Mouse (Mus musculus) hindbrain, postnatal 0 days (tissue): ENCODE results near the gene Tpst1. TPM values are rescaled to one million over a fixed set of nuclear protein-coding genes. Genes with fewer than 3 reads are reported as not detected.

Experiments
- ATAC-seq: fragments of 200-750 bp; cut with Nextera tagmentation; 2 replicates; pipeline ENCODE4 v1.8.0; 2017; ENCODE audit warnings: mild to moderate bottlenecking, moderate TSS enrichment, moderate library complexity
- DNase-seq: peaks from one replicate; pipeline ENCODE4 v3.0.0-alpha.2; 2015; ENCODE audit warnings: low spot score
- H3K27ac ChIP-seq: fragments of 300-500 bp; sonication (generic); 2 replicates; pipeline ENCODE4 v1.5.1; 2014; ENCODE audit warnings: mild to moderate bottlenecking
- H3K27me3 ChIP-seq: fragments of 300-500 bp; sonication (generic); 2 replicates; pipeline ENCODE4 v1.6.1; 2014; ENCODE audit warnings: low read length, mixed read lengths; ENCODE audit not compliant: insufficient read depth
- H3K36me3 ChIP-seq: fragments of 300-500 bp; sonication (generic); 2 replicates; pipeline ENCODE4 v1.6.1; 2014; ENCODE audit warnings: low read length, mixed read lengths; ENCODE audit not compliant: insufficient read depth
- H3K4me1 ChIP-seq: fragments of 300-500 bp; sonication (generic); 2 replicates; pipeline ENCODE4 v1.6.1; 2014; ENCODE audit warnings: antibody characterized with exemption, low read length, mixed read lengths; ENCODE audit not compliant: insufficient read depth
- H3K4me2 ChIP-seq: fragments of 300-500 bp; sonication (generic); 2 replicates; pipeline ENCODE4 v1.6.1; 2014; ENCODE audit warnings: low read depth, mild to moderate bottlenecking, low read length, moderate library complexity, mixed read lengths
- H3K4me3 ChIP-seq: fragments of 300-500 bp; sonication (generic); 2 replicates; pipeline ENCODE4 v1.5.1; 2014; ENCODE audit warnings: low read length
- H3K9ac ChIP-seq: fragments of 300-500 bp; sonication (generic); replicated peaks from 2 replicates; pipeline ENCODE4 v1.6.1; 2014; ENCODE audit warnings: mild to moderate bottlenecking, low read length, moderate library complexity, mixed read lengths
- H3K9me3 ChIP-seq: fragments of 300-500 bp; sonication (generic); 2 replicates; pipeline ENCODE4 v1.6.1; 2016; ENCODE audit warnings: low read length, mixed read lengths
- CTCF ChIP-seq: IDR thresholded peaks from 2 replicates; pipeline ENCODE4 v1.5.1; 2016; ENCODE audit warnings: antibody characterized with exemption, control low read depth, low read depth
- WGBS: fragments of 180-500 bp; shearing (Covaris S2); extraction: QIAGEN DNeasy Blood & Tissue Kit; methylation state at CpG from one replicate; pipeline ENCODE4 v1.1.7; 2014; 5-methylcytosine and 5-hydroxymethylcytosine counted together
- polyA plus RNA-seq: library from polyadenylated mRNA; unstranded; fragments of >200 nt; fragmentation: Nextera tagmentation; extraction: Ambion mirVana; gene quantifications from 2 replicates; pipeline ENCODE4 v1.2.1, GENCODE M21; 2015
- total RNA-seq: library from RNA; depleted of rRNA; stranded (reverse); fragments of >200 nt; gene quantifications from 2 replicates; pipeline ENCODE4 v1.2.3, GENCODE M21; 2014

Tpst1 gene
- total and polyA plus RNA-seq, 2 experiments from 2014 or later = 38.1 to 46.7 TPM

- WGBS = 94% methylated on average over 6 of the region's 6 CpGs
- H3K27me3 ChIP-seq = no peaks in the 10 kb centered on the region
- H3K9ac ChIP-seq = no peak overlapping the region
- no peak for TF ChIP-seq CTCF
- ATAC-seq (no peak), DNase-seq (no peak)
- H3K27ac ChIP-seq = no peak overlapping the region
- H3K4me2 ChIP-seq = no peak overlapping the region
- H3K36me3 ChIP-seq = no peaks in the 10 kb centered on the region
- no peaks in the 10 kb centered on the region for H3K9me3 ChIP-seq
- H3K4me1 ChIP-seq = no peaks in the 10 kb centered on the region
- no peak overlapping the region for H3K4me3 ChIP-seq
Observed at GRCm38 (mm10) chr5:130052955-130053354, 20.2 kb upstream of the Tpst1 start.

GRCm38 (mm10) chr5:130055688-130056087 is 17.4 kb upstream of the Tpst1 start:
- Histone ChIP-seq H3K4me2 (no peak overlapping the region), H3K27me3 (no peaks in the 10 kb centered on the region), H3K9ac (no peak overlapping the region), H3K4me3 (no peak overlapping the region), H3K4me1 (no peaks in the 10 kb centered on the region), H3K36me3 (0 out of 2 replicates have a peak, but pooled peaks cover 7% of the 10 kb centered on the region), H3K9me3 (no peaks in the 10 kb centered on the region), H3K27ac (no peak overlapping the region)
- ATAC-seq = no peak
- DNase-seq = no peak
- TF ChIP-seq CTCF = no peak
- whole genome bisulfite sequencing = 93% methylated on average over 4 of the region's 4 CpGs

- no peak for TF ChIP-seq CTCF
- no peak for ATAC-seq
- Histone ChIP-seq H3K9me3 (no peaks in the 10 kb centered on the region), H3K4me1 (no peaks in the 10 kb centered on the region), H3K4me2 (no peak overlapping the region), H3K4me3 (no peak overlapping the region), H3K9ac (no peak overlapping the region), H3K36me3 (0 out of 2 replicates have a peak, but pooled peaks cover 8% of the 10 kb centered on the region), H3K27ac (no peak overlapping the region), H3K27me3 (no peaks in the 10 kb centered on the region)
- WGBS = 93% methylated on average over 2 of the region's 2 CpGs
- no peak for DNase-seq
Observed at GRCm38 (mm10) chr5:130056303-130056702, 16.8 kb upstream of the Tpst1 start.

- Histone ChIP-seq H3K4me1 (no peaks in the 10 kb centered on the region), H3K4me2 (no peak overlapping the region), H3K36me3 (0 out of 2 replicates have a peak, but pooled peaks cover 8% of the 10 kb centered on the region), H3K27me3 (no peaks in the 10 kb centered on the region), H3K4me3 (no peak overlapping the region), H3K9me3 (no peaks in the 10 kb centered on the region), H3K27ac (no peak overlapping the region; the same call in 1 of the 2 replicates), H3K9ac (no peak overlapping the region)
- DNase-seq = no peak
- WGBS = 58% methylated on average over 12 of the region's 12 CpGs
- no peak for TF ChIP-seq CTCF
- ATAC-seq = peak; percentile 24; the same call in 1 of the 2 replicates
Observed at GRCm38 (mm10) chr5:130059413-130060328, 13.5 kb upstream of the Tpst1 start.

- no peak overlapping the region for H3K27ac ChIP-seq
- TF ChIP-seq CTCF = no peak
- no peak overlapping the region for H3K4me2 ChIP-seq
- no peaks in the 10 kb centered on the region for H3K4me1 ChIP-seq
- DNase-seq (no peak), ATAC-seq (no peak)
- no peak overlapping the region for H3K4me3 ChIP-seq
- no peak overlapping the region for H3K9ac ChIP-seq
- H3K36me3 ChIP-seq = 0 out of 2 replicates have a peak, but pooled peaks cover 8% of the 10 kb centered on the region
- H3K9me3 ChIP-seq = no peaks in the 10 kb centered on the region
- no peaks in the 10 kb centered on the region for H3K27me3 ChIP-seq
- 89% methylated on average over 4 of the region's 4 CpGs for WGBS
Observed at GRCm38 (mm10) chr5:130060329-130060665, 12.8 kb upstream of the Tpst1 start.

- TF ChIP-seq CTCF = no peak
- H3K27ac ChIP-seq = 0 out of 2 replicates have a peak overlapping the region, but pooled peaks have one; percentile 11
- no peak for DNase-seq
- H3K27me3 ChIP-seq = no peaks in the 10 kb centered on the region
- H3K9ac ChIP-seq = no peak overlapping the region
- WGBS = 61% methylated on average over 2 of the region's 2 CpGs
- H3K4me2 ChIP-seq = no peak overlapping the region
- H3K9me3 ChIP-seq = no peaks in the 10 kb centered on the region
- no peak overlapping the region for H3K4me3 ChIP-seq
- ATAC-seq = no peak
- no peaks in the 10 kb centered on the region for H3K4me1 ChIP-seq
- 0 out of 2 replicates have a peak, but pooled peaks cover 8% of the 10 kb centered on the region for H3K36me3 ChIP-seq
Observed at GRCm38 (mm10) chr5:130062096-130062495, 11.0 kb upstream of the Tpst1 start.

- Histone ChIP-seq H3K9me3 (no peaks in the 10 kb centered on the region), H3K27me3 (no peaks in the 10 kb centered on the region), H3K36me3 (0 out of 2 replicates have a peak, but pooled peaks cover 8% of the 10 kb centered on the region), H3K4me3 (no peak overlapping the region), H3K9ac (no peak overlapping the region), H3K4me1 (no peaks in the 10 kb centered on the region), H3K27ac (no peak overlapping the region), H3K4me2 (no peak overlapping the region)
- WGBS = 76% methylated on average over 2 of the region's 2 CpGs
- TF ChIP-seq CTCF = no peak
- ATAC-seq (no peak), DNase-seq (no peak)
Observed at GRCm38 (mm10) chr5:130063760-130064159, 9.4 kb upstream of the Tpst1 start.
